Mouse (Mus musculus) limb, embryonic 12.5 days (tissue): Measurements from ENCODE around the gene Larp4b. TPM values are rescaled to one million over a fixed set of nuclear protein-coding genes. Genes with fewer than 3 reads are reported as not detected.

Source experiments
- ATAC-seq: fragments of 200-750 bp; cut with Nextera tagmentation; 2 replicates; pipeline ENCODE4 v1.8.0; 2017; ENCODE audit warnings: low read depth, moderate TSS enrichment; ENCODE audit not compliant: insufficient number of reproducible peaks, insufficient read depth, low FRiP score, low TSS enrichment
- H3K27ac ChIP-seq: fragments of 300-500 bp; sonication (generic); 2 replicates; pipeline ENCODE4 v1.5.1; 2016; ENCODE audit warnings: mild to moderate bottlenecking, moderate library complexity
- H3K27me3 ChIP-seq: fragments of 300-500 bp; sonication (generic); 2 replicates; pipeline ENCODE4 v1.6.1; 2016; ENCODE audit warnings: mild to moderate bottlenecking, moderate library complexity
- H3K36me3 ChIP-seq: fragments of 300-500 bp; sonication (generic); 2 replicates; pipeline ENCODE4 v1.6.1; 2016; ENCODE audit warnings: mild to moderate bottlenecking, moderate library complexity
- H3K4me1 ChIP-seq: fragments of 300-500 bp; sonication (generic); replicated peaks from 2 replicates; pipeline ENCODE4 v1.6.1; 2016
- H3K4me2 ChIP-seq: fragments of 300-500 bp; sonication (generic); 2 replicates; pipeline ENCODE4 v1.6.1; 2016; ENCODE audit warnings: mild to moderate bottlenecking, moderate library complexity
- H3K4me3 ChIP-seq: fragments of 300-500 bp; sonication (generic); replicated peaks from 2 replicates; pipeline ENCODE4 v1.5.1; 2016; ENCODE audit warnings: mild to moderate bottlenecking
- H3K9ac ChIP-seq: fragments of 300-500 bp; sonication (generic); replicated peaks from 2 replicates; pipeline ENCODE4 v1.6.1; 2016; ENCODE audit warnings: mild to moderate bottlenecking, moderate library complexity
- H3K9me3 ChIP-seq: fragments of 300-500 bp; sonication (generic); 2 replicates; pipeline ENCODE4 v1.6.1; 2016; ENCODE audit warnings: mild to moderate bottlenecking, moderate library complexity
- WGBS: fragments of 180-500 bp; shearing (Covaris S2); methylation state at CpG from one replicate; pipeline ENCODE4 v1.1.7; 2016; 5-methylcytosine and 5-hydroxymethylcytosine counted together
- polyA plus RNA-seq: library from polyadenylated mRNA; unstranded; fragments of >200 nt; fragmentation: Nextera tagmentation; extraction: Ambion mirVana; gene quantifications from 2 replicates; pipeline ENCODE4 v1.2.1, GENCODE M21; 2016

The Larp4b gene
- polyA plus RNA-seq, 1 experiment from 2014 or later = 32.2 TPM

DNA sequence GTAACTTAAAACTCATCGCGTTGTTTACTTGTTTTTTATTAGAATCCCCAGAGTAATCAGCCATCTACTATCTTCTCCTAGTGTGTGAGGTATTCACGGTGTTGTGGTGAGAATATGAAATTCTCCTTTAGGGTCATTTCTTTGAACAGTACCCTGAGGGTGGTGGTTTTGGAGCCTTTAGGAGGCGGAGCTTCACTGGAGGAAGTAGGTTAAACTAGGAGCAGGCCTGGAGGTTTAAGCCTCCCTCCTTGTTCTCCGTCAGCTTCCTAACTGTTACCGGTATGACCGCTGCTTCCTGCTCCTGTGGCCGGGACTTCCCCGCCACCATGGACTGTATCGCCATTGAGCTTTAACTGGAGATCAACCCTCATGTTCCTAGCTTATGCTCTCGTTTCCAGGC is 86.5 kb downstream of the Larp4b start:
- Histone ChIP-seq H3K27me3 (no peaks in the 10 kb centered on the region), H3K36me3 (peaks cover 5% of the 10 kb centered on the region; the same call in 1 of the 2 replicates), H3K4me1 (peaks cover 13% of the 10 kb centered on the region; the same call in 1 of the 2 replicates), H3K9me3 (no peaks in the 10 kb centered on the region), H3K4me3 (no peak overlapping the region), H3K4me2 (peak overlapping the region; percentile 42), H3K27ac (no peak overlapping the region), H3K9ac (no peak overlapping the region)
- WGBS = 45% methylated on average over 11 of the region's 11 CpGs
- ATAC-seq = no peak

DNA sequence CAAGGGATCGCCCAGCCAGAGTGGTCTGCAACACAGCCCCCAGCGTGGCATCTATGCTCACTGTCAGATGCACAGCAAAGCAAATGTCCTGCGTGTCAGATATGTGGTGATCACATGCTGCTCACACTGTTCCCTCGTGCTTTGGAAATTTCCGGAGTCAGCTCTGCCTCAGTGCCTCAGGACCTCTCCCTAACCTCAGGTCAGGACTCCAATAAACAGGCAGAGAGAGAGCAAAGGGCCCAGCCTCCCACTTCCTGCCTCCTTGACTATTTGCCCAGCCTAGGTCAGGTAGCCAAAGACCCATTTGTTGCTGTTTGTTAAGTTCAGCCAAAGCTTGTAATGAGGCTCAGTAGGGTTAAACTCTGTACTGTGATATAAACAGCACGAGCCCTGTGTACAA is 87.4 kb downstream of the Larp4b start:
- Histone ChIP-seq H3K27me3 (no peaks in the 10 kb centered on the region), H3K4me2 (no peak overlapping the region), H3K9ac (no peak overlapping the region), H3K9me3 (no peaks in the 10 kb centered on the region), H3K36me3 (no peaks in the 10 kb centered on the region), H3K4me3 (no peak overlapping the region), H3K27ac (peak overlapping the region; percentile 23; the same call in 1 of the 2 replicates), H3K4me1 (peaks cover 13% of the 10 kb centered on the region; the same call in 1 of the 2 replicates)
- ATAC-seq = no peak
- WGBS = 74% methylated on average over 6 of the region's 6 CpGs

DNA sequence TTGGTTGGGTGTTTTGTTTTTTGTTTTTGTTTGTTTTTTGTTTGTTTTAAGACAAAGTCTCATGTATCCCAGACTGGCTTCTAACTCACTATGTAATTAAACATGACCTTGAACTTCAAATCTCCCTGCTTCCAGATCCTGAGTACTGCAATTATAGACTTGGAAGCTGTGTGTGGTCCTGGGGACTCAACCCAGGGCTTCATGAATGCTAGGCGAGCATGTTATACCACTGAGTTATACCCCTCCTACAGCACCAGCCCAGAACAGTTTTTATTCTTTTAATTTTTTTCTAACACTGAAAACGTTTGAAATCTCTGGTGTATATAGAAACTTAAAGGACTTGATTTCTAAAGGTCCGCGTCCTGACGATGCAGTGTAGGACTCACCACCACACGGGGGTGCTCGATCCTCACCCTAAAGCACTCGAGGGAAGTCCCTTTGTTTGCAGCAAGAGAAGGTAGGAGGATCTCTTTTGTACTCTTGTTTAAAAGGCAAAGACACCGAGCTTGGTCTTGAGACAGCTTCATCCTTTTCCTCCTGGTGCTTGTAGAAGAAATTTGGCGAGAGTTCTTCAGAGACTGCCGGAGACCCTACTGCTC is 88.1 kb downstream of the Larp4b start:
- ATAC-seq = peak; percentile 24; the same call in 1 of the 2 replicates
- H3K27ac ChIP-seq = no peak overlapping the region

GRCm38 (mm10) chr13:9184281-9184680 is 90.6 kb downstream of the Larp4b start:
- Histone ChIP-seq H3K27me3 (no peaks in the 10 kb centered on the region; the same call in 1 of the 2 replicates), H3K36me3 (no peaks in the 10 kb centered on the region), H3K4me2 (no peak overlapping the region), H3K9ac (no peak overlapping the region), H3K4me1 (peaks cover 24% of the 10 kb centered on the region), H3K27ac (no peak overlapping the region), H3K4me3 (no peak overlapping the region), H3K9me3 (no peaks in the 10 kb centered on the region)
- ATAC-seq = no peak
- WGBS = 88% methylated on average over 6 of the region's 6 CpGs

More for the DNA sequence above, 88.1 kb downstream of the Larp4b start:
- H3K9ac ChIP-seq = no peak overlapping the region
- WGBS = 15% methylated on average over 11 of the region's 11 CpGs
- H3K27me3 ChIP-seq = no peaks in the 10 kb centered on the region
- no peak overlapping the region for H3K4me3 ChIP-seq
- H3K4me2 ChIP-seq = no peak overlapping the region
- no peaks in the 10 kb centered on the region for H3K36me3 ChIP-seq
- H3K4me1 ChIP-seq = peaks cover 13% of the 10 kb centered on the region; the same call in 1 of the 2 replicates
- no peaks in the 10 kb centered on the region for H3K9me3 ChIP-seq

GRCm38 (mm10) chr13:9184716-9185115 is 91.0 kb downstream of the Larp4b start:
- Histone ChIP-seq H3K4me3 (no peak overlapping the region), H3K9me3 (no peaks in the 10 kb centered on the region), H3K27ac (no peak overlapping the region), H3K4me1 (peaks cover 20% of the 10 kb centered on the region), H3K36me3 (no peaks in the 10 kb centered on the region), H3K4me2 (no peak overlapping the region), H3K9ac (no peak overlapping the region), H3K27me3 (no peaks in the 10 kb centered on the region; the same call in 1 of the 2 replicates)
- no peak for ATAC-seq
- WGBS = 85% methylated on average over 6 of the region's 6 CpGs

GRCm38 (mm10) chr13:9187156-9187555 is 93.5 kb downstream of the Larp4b start:
- 34% methylated on average over 7 of the region's 7 CpGs for WGBS

DNA sequence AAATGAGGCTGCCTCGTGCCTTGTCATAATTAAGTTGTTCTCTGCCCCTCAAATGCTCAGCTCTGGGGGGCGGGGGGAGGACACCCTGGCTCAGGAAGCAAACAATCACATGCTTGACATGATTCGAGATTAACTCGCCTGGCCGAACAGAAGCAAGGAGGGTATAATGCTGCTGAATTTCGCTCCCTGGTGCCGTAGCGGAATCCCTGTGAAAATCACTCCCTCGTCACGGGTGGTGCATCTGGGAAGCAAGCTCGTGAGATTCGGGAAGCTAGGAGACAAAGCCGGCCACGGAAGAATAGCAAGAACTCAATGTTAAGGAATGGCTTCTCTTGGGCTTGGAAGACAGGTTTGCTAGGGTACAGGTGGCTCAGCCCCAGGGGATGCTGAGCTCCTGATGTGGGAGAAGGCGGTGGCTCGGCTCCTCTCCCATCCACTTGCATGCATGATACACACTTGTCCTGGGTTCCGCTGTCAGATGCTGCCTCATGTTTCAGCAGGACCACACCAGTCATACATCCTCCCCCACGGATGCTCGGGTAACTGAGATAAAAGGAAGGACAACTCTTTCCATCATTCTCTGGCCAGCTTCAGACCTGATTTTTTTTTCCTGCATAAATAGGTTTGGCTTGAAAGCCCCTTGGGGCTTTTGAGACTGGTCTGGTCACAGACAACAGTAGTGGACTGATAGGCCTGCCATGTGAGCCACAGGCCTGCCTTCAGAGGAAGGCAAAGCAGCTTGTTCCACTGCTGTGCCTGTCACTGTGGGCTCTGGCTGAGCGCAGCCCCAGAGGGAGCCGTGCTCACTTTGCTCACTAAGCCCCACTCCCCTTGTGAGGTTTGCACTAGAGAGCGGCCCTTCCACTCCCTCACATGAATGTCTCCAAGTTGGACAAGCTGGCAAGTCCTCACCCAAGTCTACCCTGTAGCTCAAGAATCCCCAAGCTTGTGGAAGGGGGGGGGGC is 94.2 kb downstream of the Larp4b start:
- WGBS = 65% methylated on average over 22 of the region's 22 CpGs

More at GRCm38 (mm10) chr13:9187156-9187555, 93.5 kb downstream of the Larp4b start:
- ATAC-seq = no peak
- Histone ChIP-seq H3K9me3 (no peaks in the 10 kb centered on the region), H3K9ac (no peak overlapping the region), H3K27me3 (no peaks in the 10 kb centered on the region; the same call in 1 of the 2 replicates), H3K4me3 (no peak overlapping the region), H3K27ac (no peak overlapping the region), H3K4me1 (peaks cover 13% of the 10 kb centered on the region), H3K4me2 (no peak overlapping the region), H3K36me3 (no peaks in the 10 kb centered on the region)

DNA sequence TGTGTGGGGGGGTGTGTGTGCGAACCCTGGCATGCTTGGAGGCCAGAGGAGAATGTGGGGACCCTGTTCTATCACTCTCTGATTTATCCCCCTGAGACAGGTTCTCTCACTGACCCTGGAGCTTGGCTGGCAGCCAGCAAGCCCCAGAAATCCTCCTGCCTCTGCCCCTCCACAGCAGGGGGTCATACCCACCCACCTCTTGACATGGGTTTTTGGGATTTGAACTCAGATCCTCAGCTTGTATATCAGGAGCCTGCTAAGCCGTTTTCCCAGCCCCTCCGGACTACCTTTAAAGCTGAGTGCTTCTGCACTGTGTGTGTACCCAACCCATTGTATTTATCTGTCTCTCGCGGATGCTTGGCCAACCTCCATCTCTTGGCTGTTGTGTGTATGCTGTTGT is 95.8 kb downstream of the Larp4b start:
- no peak overlapping the region for H3K9ac ChIP-seq
- no peak overlapping the region for H3K4me3 ChIP-seq
- H3K9me3 ChIP-seq = no peaks in the 10 kb centered on the region
- no peaks in the 10 kb centered on the region; the same call in 1 of the 2 replicates for H3K27me3 ChIP-seq
- ATAC-seq = no peak
- H3K4me1 ChIP-seq = peaks cover 13% of the 10 kb centered on the region
- H3K4me2 ChIP-seq = no peak overlapping the region
- WGBS = 91% methylated on average over 5 of the region's 5 CpGs
- H3K36me3 ChIP-seq = no peaks in the 10 kb centered on the region
- no peak overlapping the region for H3K27ac ChIP-seq

More for the DNA sequence above, 94.2 kb downstream of the Larp4b start:
- no peak overlapping the region for H3K4me3 ChIP-seq
- H3K9ac ChIP-seq = no peak overlapping the region
- no peaks in the 10 kb centered on the region for H3K9me3 ChIP-seq
- no peaks in the 10 kb centered on the region; the same call in 1 of the 2 replicates for H3K27me3 ChIP-seq
- ATAC-seq = no peak
- no peak overlapping the region for H3K27ac ChIP-seq
- H3K4me2 ChIP-seq = no peak overlapping the region
- H3K4me1 ChIP-seq = peaks cover 13% of the 10 kb centered on the region
- H3K36me3 ChIP-seq = no peaks in the 10 kb centered on the region

DNA sequence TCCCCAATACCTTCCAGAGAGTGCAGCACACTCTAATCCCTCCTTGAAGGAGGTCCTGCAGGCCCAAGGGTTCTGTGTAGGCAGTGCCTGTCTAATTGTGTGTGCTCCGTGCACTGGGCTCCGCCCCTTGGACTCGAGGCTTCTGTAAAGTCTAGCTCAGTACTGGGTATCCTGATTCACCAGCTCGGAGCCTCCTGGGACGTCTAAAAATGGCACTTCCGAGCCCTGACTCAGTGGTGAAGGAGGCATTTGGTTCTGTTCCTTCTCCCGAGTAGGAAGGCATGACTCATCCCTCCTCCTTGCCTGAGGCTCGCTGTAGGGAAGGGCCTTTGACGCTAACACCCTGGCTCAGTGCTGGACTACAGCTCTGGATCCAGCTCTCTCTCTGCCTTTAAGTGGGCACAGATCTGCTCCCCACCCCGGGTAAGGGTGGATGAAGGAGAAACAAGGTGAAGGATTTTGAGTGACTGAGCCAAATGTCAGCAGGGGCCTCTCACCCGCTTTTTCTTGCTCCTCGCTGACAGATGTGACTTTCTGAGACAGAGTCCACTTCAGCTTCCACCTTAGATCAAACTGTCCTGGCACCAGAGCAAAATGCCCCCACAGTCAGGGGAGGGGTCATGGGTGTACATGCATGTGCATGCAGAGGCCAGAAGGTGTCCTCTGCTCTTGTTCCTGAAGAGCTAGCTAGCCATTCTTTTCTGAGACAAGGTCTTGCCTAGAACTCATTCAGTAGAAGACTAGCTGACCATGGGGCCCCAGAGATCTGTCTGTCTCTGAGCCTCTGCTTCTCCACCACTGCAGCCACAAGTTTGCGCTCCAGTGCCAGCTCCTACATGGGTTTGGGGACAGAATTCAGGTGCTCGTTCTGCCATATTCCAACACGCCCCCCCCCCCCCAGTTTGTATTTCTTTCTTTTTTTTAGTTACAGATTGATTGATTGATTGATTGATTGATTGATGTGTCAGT is 97.8 kb downstream of the Larp4b start:
- WGBS = 47% methylated on average over 15 of the region's 15 CpGs
- Histone ChIP-seq H3K4me1 (peaks cover 13% of the 10 kb centered on the region), H3K36me3 (no peaks in the 10 kb centered on the region), H3K9ac (no peak overlapping the region), H3K27me3 (no peaks in the 10 kb centered on the region; the same call in 1 of the 2 replicates), H3K4me3 (no peak overlapping the region), H3K4me2 (0 out of 2 replicates have a peak overlapping the region, but pooled peaks have one; percentile 19), H3K9me3 (no peaks in the 10 kb centered on the region), H3K27ac (no peak overlapping the region)
- no peak for ATAC-seq

GRCm38 (mm10) chr13:9192797-9193330 is 99.2 kb downstream of the Larp4b start:
- H3K9me3 ChIP-seq = no peaks in the 10 kb centered on the region
- peaks cover 3% of the 10 kb centered on the region; the same call in 1 of the 2 replicates for H3K4me1 ChIP-seq
- H3K36me3 ChIP-seq = no peaks in the 10 kb centered on the region
- 0 out of 2 replicates have a peak, but pooled peaks have one; percentile 11 for ATAC-seq
- H3K27me3 ChIP-seq = no peaks in the 10 kb centered on the region; the same call in 1 of the 2 replicates
- 42% methylated on average over 9 of the region's 9 CpGs for WGBS
- no peak overlapping the region for H3K4me3 ChIP-seq
- H3K27ac ChIP-seq = no peak overlapping the region
- H3K4me2 ChIP-seq = no peak overlapping the region
- no peak overlapping the region for H3K9ac ChIP-seq
